Mouse (Mus musculus): ENCODE data around the gene Homer1. TPM values are rescaled to one million over a fixed set of nuclear protein-coding genes. Genes with fewer than 3 reads are reported as not detected.

Homer1 gene
- polyA plus RNA-seq (2016; fragmentation: Nextera tagmentation; extraction: Ambion mirVana) = 11.9 and 13.2 TPM in 2 replicates

- no peak within 1 kb of the TSS for H3K4me3 ChIP-seq (replicated peaks)
- WGBS = 50% methylated on average over 5 of the region's 5 CpGs
- peaks cover 6% of the 10 kb centered on the region for H3K4me1 ChIP-seq (replicated peaks)
- no peaks in the 10 kb centered on the region for H3K36me3 ChIP-seq
- ATAC-seq (ENCODE audit: insufficient number of reproducible peaks, insufficient read depth, low FRiP score, low TSS enrichment, low read depth) = no peak
- no peak within 1 kb of the TSS for H3K27ac ChIP-seq
- H3K4me2 ChIP-seq = no peak within 1 kb of the TSS
- H3K9me3 ChIP-seq = no peaks in the 10 kb centered on the region
- no peak within 1 kb of the TSS for H3K9ac ChIP-seq (replicated peaks)
- no peaks in the 10 kb centered on the region for H3K27me3 ChIP-seq
These were observed at the start of gene Homer1 for GRCm38 (mm10) chr13:93299316-93299715. Gene Homer1 (plus strand): TSS chr13:93299635.

DNA sequence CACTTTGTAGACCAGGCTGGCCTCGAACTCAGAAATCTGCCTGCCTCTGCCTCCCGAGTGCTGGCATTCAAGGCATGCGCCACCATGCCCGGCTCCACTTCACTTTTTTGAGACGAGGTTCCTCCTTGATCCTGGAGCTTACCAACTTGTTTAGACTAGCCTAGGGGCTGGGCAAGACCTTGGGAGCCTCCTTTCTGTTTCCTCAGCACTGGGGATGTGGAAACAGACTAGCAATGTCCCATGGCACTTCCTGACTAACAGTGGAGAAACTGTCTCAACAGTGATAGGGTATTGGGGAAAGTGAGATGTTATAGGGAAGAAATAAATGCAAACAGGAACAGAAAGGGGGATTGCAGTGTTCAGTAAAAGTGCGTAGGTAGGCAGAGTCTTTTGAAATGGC lies 47.7 kb upstream of the Homer1 start:
- no peaks in the 10 kb centered on the region for H3K36me3 ChIP-seq
- H3K4me2 ChIP-seq = no peak overlapping the region
- H3K4me1 ChIP-seq (replicated peaks) = no peaks in the 10 kb centered on the region
- H3K27ac ChIP-seq = no peak overlapping the region
- no peaks in the 10 kb centered on the region for H3K27me3 ChIP-seq
- no peak overlapping the region for H3K9ac ChIP-seq (replicated peaks)
- WGBS = 86% methylated on average over 6 of the region's 6 CpGs
- no peak overlapping the region for H3K4me3 ChIP-seq (replicated peaks)
- no peaks in the 10 kb centered on the region for H3K9me3 ChIP-seq
- no peak for ATAC-seq (ENCODE audit: insufficient number of reproducible peaks, insufficient read depth, low FRiP score, low TSS enrichment, low read depth)

DNA sequence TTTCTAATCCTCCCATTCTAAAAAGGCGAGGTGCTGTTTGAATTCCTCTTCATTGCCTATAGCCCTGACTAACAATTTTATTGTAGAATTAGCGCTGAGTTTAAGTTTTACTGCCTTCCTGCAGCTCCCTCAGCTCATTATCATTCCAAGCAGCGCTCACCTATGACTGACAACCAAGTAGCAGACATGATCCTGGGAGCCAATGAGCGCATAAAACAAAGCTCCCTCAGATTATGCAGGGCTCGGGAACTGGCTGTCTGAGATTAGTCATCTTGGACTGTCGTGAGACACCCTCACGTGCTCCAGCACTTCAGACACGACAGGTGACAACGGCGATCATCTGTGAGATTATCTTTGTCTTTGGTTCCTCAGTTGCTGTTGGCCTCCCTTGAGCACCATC lies 47.3 kb upstream of the Homer1 start:
- ATAC-seq (ENCODE audit: insufficient number of reproducible peaks, insufficient read depth, low FRiP score, low TSS enrichment, low read depth) = no peak
- Histone ChIP-seq H3K9me3 (no peaks in the 10 kb centered on the region), H3K27ac (no peak overlapping the region), H3K9ac (replicated peaks) (no peak overlapping the region), H3K4me1 (replicated peaks) (no peaks in the 10 kb centered on the region), H3K27me3 (no peaks in the 10 kb centered on the region), H3K4me2 (no peak overlapping the region), H3K36me3 (no peaks in the 10 kb centered on the region), H3K4me3 (replicated peaks) (no peak overlapping the region)
- 73% methylated on average over 10 of the region's 10 CpGs for WGBS

GRCm38 (mm10) chr13:93252941-93253340 lies 46.5 kb upstream of the Homer1 start:
- Histone ChIP-seq H3K9ac (replicated peaks) (no peak overlapping the region), H3K4me3 (replicated peaks) (no peak overlapping the region), H3K4me2 (no peak overlapping the region), H3K27me3 (no peaks in the 10 kb centered on the region), H3K27ac (no peak overlapping the region), H3K4me1 (replicated peaks) (no peaks in the 10 kb centered on the region), H3K36me3 (no peaks in the 10 kb centered on the region), H3K9me3 (no peaks in the 10 kb centered on the region)
- WGBS = 70% methylated on average over 5 of the region's 5 CpGs
- no peak for ATAC-seq (ENCODE audit: insufficient number of reproducible peaks, insufficient read depth, low FRiP score, low TSS enrichment, low read depth)

DNA sequence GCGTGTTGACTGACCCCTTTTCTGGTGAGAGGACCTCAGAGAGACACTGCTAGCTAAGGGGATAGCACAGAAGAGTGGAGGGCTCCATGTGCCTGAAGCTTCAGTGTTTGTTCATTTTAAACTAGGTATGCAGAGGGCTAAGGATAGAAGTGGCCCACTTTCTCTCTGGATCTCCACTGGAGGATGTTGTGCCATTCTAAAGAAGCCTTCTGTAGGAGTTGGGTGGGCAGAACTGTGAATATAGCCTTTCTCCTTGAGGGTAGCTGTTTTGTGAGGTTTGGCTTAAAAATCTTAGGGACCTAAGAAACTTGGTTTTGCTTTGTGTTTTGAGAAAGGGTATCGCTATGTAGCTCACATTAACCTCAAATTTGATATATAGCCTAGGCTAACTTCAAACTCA lies 32.3 kb upstream of the Homer1 start:
- H3K4me2 ChIP-seq = no peak overlapping the region
- 87% methylated on average over 2 of the region's 2 CpGs for WGBS
- no peaks in the 10 kb centered on the region; the same call in 1 of the 2 replicates for H3K27me3 ChIP-seq
- H3K9me3 ChIP-seq = no peaks in the 10 kb centered on the region
- H3K9ac ChIP-seq (replicated peaks) = no peak overlapping the region
- no peak overlapping the region for H3K27ac ChIP-seq
- no peaks in the 10 kb centered on the region for H3K4me1 ChIP-seq (replicated peaks)
- no peak for ATAC-seq (ENCODE audit: insufficient number of reproducible peaks, insufficient read depth, low FRiP score, low TSS enrichment, low read depth)
- no peak overlapping the region for H3K4me3 ChIP-seq (replicated peaks)
- H3K36me3 ChIP-seq = no peaks in the 10 kb centered on the region

DNA sequence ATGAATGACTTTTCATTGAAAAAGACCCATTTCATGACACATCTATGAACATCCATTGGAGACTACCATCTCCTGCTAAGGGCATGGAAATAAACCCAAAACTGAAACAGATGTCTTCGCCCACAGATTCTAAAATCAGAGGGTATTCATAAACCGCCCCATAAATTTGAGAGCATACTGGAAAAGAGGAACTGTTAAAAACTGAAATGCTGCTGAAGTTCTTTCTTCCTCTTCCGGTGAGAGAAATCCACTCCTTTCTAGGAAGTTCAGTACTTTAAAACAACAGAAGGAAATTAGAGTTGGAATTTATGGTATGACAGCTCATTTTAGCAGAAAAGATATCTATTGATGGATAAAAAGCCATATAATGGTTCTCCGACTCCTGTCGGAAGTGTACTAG lies 1.1 kb downstream of the Homer1 start:
- Histone ChIP-seq H3K36me3 (no peaks in the 10 kb centered on the region), H3K27me3 (no peaks in the 10 kb centered on the region), H3K4me2 (no peak overlapping the region), H3K9ac (replicated peaks) (no peak overlapping the region), H3K4me3 (replicated peaks) (no peak overlapping the region), H3K27ac (no peak overlapping the region), H3K4me1 (replicated peaks) (peaks cover 6% of the 10 kb centered on the region), H3K9me3 (no peaks in the 10 kb centered on the region)
- ATAC-seq (ENCODE audit: insufficient number of reproducible peaks, insufficient read depth, low FRiP score, low TSS enrichment, low read depth) = no peak
- 86% methylated on average over 5 of the region's 5 CpGs for WGBS

DNA sequence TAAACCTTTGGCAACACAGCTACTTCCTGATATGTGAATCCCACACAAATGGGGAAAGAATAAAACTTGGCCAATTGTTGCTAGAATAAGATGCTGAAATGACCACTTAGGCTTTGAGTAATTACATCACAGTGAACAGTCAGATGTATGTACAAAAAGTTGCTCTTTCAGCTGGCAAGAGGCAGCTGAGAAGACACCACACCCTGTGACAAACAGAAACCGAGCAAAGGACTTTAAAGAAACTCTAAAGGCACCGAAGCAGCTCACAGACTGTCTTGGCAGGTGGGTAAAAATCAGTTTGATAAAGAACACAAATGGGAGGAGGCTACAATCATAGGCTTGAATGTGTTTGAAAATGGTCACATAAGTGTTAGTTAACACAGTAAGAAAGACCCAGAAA lies 1.6 kb downstream of the Homer1 start:
- 86% methylated on average over 2 of the region's 2 CpGs for WGBS
- no peak for ATAC-seq (ENCODE audit: insufficient number of reproducible peaks, insufficient read depth, low FRiP score, low TSS enrichment, low read depth)
- H3K4me1 ChIP-seq (replicated peaks) = peaks cover 10% of the 10 kb centered on the region
- no peaks in the 10 kb centered on the region for H3K36me3 ChIP-seq
- no peaks in the 10 kb centered on the region for H3K27me3 ChIP-seq
- H3K9me3 ChIP-seq = no peaks in the 10 kb centered on the region
- no peak overlapping the region for H3K27ac ChIP-seq
- H3K4me2 ChIP-seq = no peak overlapping the region
- H3K4me3 ChIP-seq (replicated peaks) = no peak overlapping the region
- H3K9ac ChIP-seq (replicated peaks) = no peak overlapping the region

DNA sequence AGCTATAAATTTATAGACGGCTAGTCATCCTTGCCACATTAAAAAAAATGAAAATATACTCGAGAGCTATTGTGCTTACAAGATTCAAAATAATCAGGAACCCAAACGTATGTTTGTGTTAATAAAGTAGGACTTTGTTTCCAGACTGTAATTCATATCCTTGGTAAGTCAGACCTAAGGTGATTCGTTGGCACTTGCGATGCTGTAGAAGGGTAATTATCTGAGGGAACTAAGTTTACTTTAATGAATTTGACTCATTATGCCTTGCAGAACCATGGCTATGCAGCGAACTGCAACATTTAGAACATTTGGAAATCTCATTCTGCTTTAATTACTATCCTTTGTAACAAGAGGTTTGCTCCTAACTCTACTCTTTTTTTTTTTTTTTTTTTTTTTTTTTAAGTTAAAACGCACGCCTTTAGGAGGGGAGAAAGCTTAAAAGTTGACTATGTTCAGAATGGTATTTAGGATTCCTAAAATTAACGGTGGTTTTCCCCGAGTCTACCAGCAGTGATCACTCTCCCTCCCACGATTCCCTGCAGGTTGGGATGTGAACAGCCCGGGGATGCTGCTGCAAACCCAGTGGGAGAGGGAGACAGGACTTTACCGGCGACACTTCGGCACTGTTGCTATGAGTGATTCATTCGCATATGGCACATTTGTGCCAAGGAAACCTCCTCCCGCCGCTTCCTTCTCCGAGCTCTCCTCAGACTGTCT lies 3.6 kb downstream of the Homer1 start:
- H3K4me2 ChIP-seq = peak overlapping the region; percentile 70
- H3K9me3 ChIP-seq = no peaks in the 10 kb centered on the region
- no peaks in the 10 kb centered on the region for H3K27me3 ChIP-seq
- H3K36me3 ChIP-seq = no peaks in the 10 kb centered on the region
- peaks cover 27% of the 10 kb centered on the region for H3K4me1 ChIP-seq (replicated peaks)
- peak overlapping the region; percentile 96 for H3K27ac ChIP-seq
- H3K9ac ChIP-seq (replicated peaks) = peak overlapping the region; percentile 86
- peak; percentile 59; the same call in 1 of the 2 replicates for ATAC-seq (ENCODE audit: insufficient number of reproducible peaks, insufficient read depth, low FRiP score, low TSS enrichment, low read depth)
- H3K4me3 ChIP-seq (replicated peaks) = peak overlapping the region; percentile 88
- WGBS = 13% methylated on average over 19 of the region's 19 CpGs

- Histone ChIP-seq H3K9ac (replicated peaks) (peak overlapping the region; percentile 86), H3K27ac (peak overlapping the region; percentile 96), H3K9me3 (no peaks in the 10 kb centered on the region), H3K4me3 (replicated peaks) (peak overlapping the region; percentile 88), H3K36me3 (no peaks in the 10 kb centered on the region), H3K4me2 (peak overlapping the region; percentile 70), H3K27me3 (no peaks in the 10 kb centered on the region), H3K4me1 (replicated peaks) (peaks cover 34% of the 10 kb centered on the region)
- ATAC-seq (ENCODE audit: insufficient number of reproducible peaks, insufficient read depth, low FRiP score, low TSS enrichment, low read depth) = peak; percentile 93
- WGBS = 1% methylated on average over 59 of the region's 90 CpGs
These were observed 4.3 kb downstream of the Homer1 start for GRCm38 (mm10) chr13:93303563-93304250.

DNA sequence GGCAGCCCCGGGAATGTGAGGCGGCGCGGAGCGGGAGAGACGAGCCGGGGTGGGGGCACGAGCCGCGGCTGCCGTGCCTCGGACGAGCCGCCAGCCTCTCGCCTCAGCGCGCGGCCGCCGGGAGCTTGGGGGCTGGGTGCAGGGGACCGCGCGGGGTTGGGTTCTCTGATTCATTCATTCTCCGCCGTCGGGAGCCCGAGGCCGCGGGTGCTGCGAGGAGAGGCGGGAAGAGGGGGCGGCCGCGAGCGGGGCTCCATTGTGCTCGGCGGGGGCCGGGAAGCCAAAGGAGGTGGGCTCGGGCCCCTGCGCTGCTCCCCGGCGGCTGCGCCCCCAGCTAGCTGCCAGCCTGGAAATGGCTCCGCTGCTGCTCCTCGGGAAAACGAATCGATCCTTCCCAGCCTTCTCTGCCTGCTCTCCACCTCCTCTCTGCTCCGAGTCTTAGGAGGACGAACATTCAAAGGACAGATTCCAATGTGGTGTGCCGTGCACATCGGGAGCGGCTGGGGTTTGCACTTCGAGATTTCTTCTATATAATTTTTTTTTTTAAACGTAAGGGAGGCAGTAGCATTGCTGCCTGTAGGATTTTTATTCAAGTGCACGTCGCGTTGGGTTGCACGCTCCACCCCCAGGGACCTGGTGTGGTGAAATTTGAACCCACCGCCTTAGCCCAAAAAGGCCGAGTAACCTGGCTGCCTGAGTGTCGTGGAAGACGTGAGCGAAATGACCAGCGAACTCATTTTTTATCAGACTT lies 5.0 kb downstream of the Homer1 start:
- under 1% methylated on average over 45 of the region's 64 CpGs for WGBS
- H3K4me1 ChIP-seq (replicated peaks) = peaks cover 33% of the 10 kb centered on the region

DNA sequence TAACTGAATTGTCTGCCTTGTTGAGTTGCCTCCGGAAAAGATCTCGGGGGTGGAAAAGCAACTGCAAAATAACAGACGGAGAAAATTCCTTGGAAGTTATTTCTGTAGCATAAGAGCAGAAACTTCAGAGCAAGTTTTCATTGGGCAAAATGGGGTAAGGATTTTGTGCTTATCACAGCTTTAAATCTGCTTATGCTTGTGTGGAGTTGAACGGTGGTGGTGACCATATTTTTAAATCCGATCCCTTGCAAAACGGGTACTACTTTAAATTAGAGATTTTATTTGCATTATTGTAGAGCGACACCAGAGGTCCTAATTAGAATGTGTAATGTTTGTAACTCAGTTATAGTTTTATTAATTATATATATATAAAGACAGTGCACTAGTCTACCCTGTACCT lies 5.7 kb downstream of the Homer1 start:
- Histone ChIP-seq H3K36me3 (no peaks in the 10 kb centered on the region), H3K4me2 (peak overlapping the region; percentile 70), H3K27ac (no peak overlapping the region), H3K9ac (replicated peaks) (no peak overlapping the region), H3K27me3 (no peaks in the 10 kb centered on the region), H3K4me3 (replicated peaks) (peak overlapping the region; percentile 88), H3K9me3 (no peaks in the 10 kb centered on the region), H3K4me1 (replicated peaks) (peaks cover 32% of the 10 kb centered on the region)
- ATAC-seq (ENCODE audit: insufficient number of reproducible peaks, insufficient read depth, low FRiP score, low TSS enrichment, low read depth) = no peak
- 8% methylated on average over 7 of the region's 7 CpGs for WGBS

More for the DNA sequence above, 5.0 kb downstream of the Homer1 start:
- Histone ChIP-seq H3K4me2 (peak overlapping the region; percentile 70), H3K27ac (peak overlapping the region; percentile 96), H3K27me3 (no peaks in the 10 kb centered on the region), H3K9ac (replicated peaks) (peak overlapping the region; percentile 86), H3K4me3 (replicated peaks) (peak overlapping the region; percentile 88), H3K9me3 (no peaks in the 10 kb centered on the region), H3K36me3 (no peaks in the 10 kb centered on the region)
- ATAC-seq (ENCODE audit: insufficient number of reproducible peaks, insufficient read depth, low FRiP score, low TSS enrichment, low read depth) = peak; percentile 44

All from limb, embryonic 12.5 days (tissue).